Mouse (Mus musculus) liver, embryonic 14.5 days (tissue): Measurements from ENCODE around the gene Adssl1. TPM values are rescaled to one million over a fixed set of nuclear protein-coding genes. Genes with fewer than 3 reads are reported as not detected.
A peak's percentile ranks its signal among the peaks of the same experiment; 100 is the strongest.

Experiments
- ATAC-seq: fragments of 200-750 bp; cut with Nextera tagmentation; 2 replicates; pipeline ENCODE4 v1.8.0; 2017; ENCODE audit warnings: moderate number of reproducible peaks, mild to moderate bottlenecking, moderate library complexity; ENCODE audit not compliant: insufficient read depth
- DNase-seq, 3 experiments: peaks; one replicate each; pipeline ENCODE4 v3.0.0-alpha.2; 2012 to 2013; ENCODE audit warnings: low read depth in 3 of 3, low spot score in 3 of 3
- H3K27ac ChIP-seq: fragments of 300-500 bp; sonication (generic); 2 replicates; pipeline ENCODE4 v1.5.1; 2014; ENCODE audit warnings: moderate library complexity, mild to moderate bottlenecking, control low read depth, inconsistent platforms
- H3K27me3 ChIP-seq: fragments of 300-500 bp; sonication (generic); 2 replicates; pipeline ENCODE4 v1.6.1; 2014; ENCODE audit warnings: mild to moderate bottlenecking, low read length, moderate library complexity; ENCODE audit not compliant: control insufficient read depth, insufficient read depth
- H3K36me3 ChIP-seq: fragments of 300-500 bp; sonication (generic); replicated peaks from 2 replicates; pipeline ENCODE4 v1.6.1; 2014; ENCODE audit warnings: low read depth; ENCODE audit not compliant: control insufficient read depth, insufficient read depth
- H3K4me1 ChIP-seq, 2 experiments: fragments of 200-500 bp in 1 of 2; fragments of 300-500 bp in 1 of 2; sonication (generic) in 1 of 2; replicated peaks; 2 replicates each; pipeline ENCODE4 v1.6.1; 2012 to 2014; ENCODE audit warnings: antibody characterized with exemption in 1 of 2, inconsistent platforms in 1 of 2, low read length in 1 of 2; ENCODE audit not compliant: control insufficient read depth in 2 of 2, insufficient read depth in 2 of 2
- H3K4me2 ChIP-seq: fragments of 300-500 bp; sonication (generic); 2 replicates; pipeline ENCODE4 v1.6.1; 2014; ENCODE audit warnings: low read depth, mild to moderate bottlenecking, control low read depth, moderate library complexity
- H3K4me3 ChIP-seq, 2 experiments: fragments of 200-500 bp in 1 of 2; fragments of 300-500 bp in 1 of 2; sonication (generic) in 1 of 2; 2 replicates each; pipeline ENCODE4 v1.5.1; 2012 to 2014; ENCODE audit warnings: low read depth in 2 of 2, low read length in 2 of 2, mild to moderate bottlenecking in 2 of 2, control low read depth in 1 of 2, inconsistent platforms in 1 of 2, moderate library complexity in 1 of 2; ENCODE audit not compliant: insufficient read depth in 1 of 2
- H3K9ac ChIP-seq: fragments of 300-500 bp; sonication (generic); replicated peaks from 2 replicates; pipeline ENCODE4 v1.6.1; 2014; ENCODE audit warnings: mild to moderate bottlenecking, control low read depth, moderate library complexity
- H3K9me3 ChIP-seq: fragments of 300-500 bp; sonication (generic); 2 replicates; pipeline ENCODE4 v1.6.1; 2016; ENCODE audit warnings: low read length, mixed read lengths; ENCODE audit not compliant: control insufficient read depth
- CTCF ChIP-seq: IDR thresholded peaks from 2 replicates; pipeline ENCODE4 v1.5.1; 2016; ENCODE audit warnings: antibody characterized with exemption, low read depth, control low read depth
- EP300 ChIP-seq: IDR thresholded peaks from 2 replicates; pipeline ENCODE4 v1.6.1; 2016; ENCODE audit warnings: antibody characterized with exemption, low read depth
- WGBS: fragments of 180-500 bp; shearing (Covaris S2); extraction: QIAGEN DNeasy Blood & Tissue Kit; methylation state at CpG from one replicate; pipeline ENCODE4 v1.1.7; 2014; ENCODE audit not compliant: insufficient replicate concordance; 5-methylcytosine and 5-hydroxymethylcytosine counted together
- polyA plus RNA-seq, 2 experiments: library from polyadenylated mRNA; depleted of rRNA in 1 of 2; stranded (reverse) in 1 of 2; unstranded in 1 of 2; fragments of >200 nt; fragmentation: Nextera tagmentation in 1 of 2; extraction: Ambion mirVana in 1 of 2; gene quantifications; 2 replicates each; pipeline versions ENCODE4 v1.2.1 to v1.2.3; 2012 to 2014

Gene Adssl1
- polyA plus RNA-seq, 2 experiments, result 5.4 to 8.5 TPM

DNA sequence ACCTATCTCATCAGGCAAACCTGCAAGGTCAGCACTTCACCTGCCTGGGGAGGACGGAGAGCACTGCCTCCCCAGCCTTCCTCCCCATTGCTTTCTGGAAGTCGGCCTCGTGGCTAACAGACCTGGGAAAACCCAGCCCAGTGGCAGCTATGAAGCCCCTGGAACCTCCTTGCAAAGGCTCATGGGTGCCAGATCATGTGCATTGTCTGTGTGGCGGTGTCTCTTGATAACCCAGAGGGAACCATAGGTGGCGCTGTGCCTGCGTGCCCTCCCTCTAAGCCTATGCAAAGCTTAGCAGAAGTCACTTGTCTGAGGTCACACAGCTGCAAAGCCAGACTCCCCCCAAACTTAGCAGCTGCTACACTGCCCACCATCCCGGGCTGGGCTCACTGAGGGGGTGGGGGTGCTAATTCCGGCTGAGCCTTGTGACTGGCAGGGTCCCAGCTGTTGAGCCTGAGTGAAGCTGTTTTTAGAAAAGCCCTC is 1.9 kb upstream of the Adssl1 start:
- Histone ChIP-seq H3K27ac (no peak overlapping the region), H3K9ac (no peak overlapping the region), H3K27me3 (no peaks in the 10 kb centered on the region; the same call in none of the 2 replicates), H3K9me3 (no peaks in the 10 kb centered on the region), H3K4me2 (no peak overlapping the region), H3K4me1 (peaks cover 3 to 9% of the 10 kb centered on the region in 2 experiments; a peak in 2 of 4 replicates), H3K4me3 (no peak overlapping the region), H3K36me3 (no peaks in the 10 kb centered on the region)
- TF ChIP-seq CTCF, result peak; percentile 87
- no peak for TF ChIP-seq EP300
- WGBS, result 5% methylated on average over 8 of the region's 8 CpGs
- ATAC-seq (peak; percentile 38; the same call in 1 of the 2 replicates), DNase-seq (peak in 2 of 3 experiments; percentile 45 to 53)

DNA sequence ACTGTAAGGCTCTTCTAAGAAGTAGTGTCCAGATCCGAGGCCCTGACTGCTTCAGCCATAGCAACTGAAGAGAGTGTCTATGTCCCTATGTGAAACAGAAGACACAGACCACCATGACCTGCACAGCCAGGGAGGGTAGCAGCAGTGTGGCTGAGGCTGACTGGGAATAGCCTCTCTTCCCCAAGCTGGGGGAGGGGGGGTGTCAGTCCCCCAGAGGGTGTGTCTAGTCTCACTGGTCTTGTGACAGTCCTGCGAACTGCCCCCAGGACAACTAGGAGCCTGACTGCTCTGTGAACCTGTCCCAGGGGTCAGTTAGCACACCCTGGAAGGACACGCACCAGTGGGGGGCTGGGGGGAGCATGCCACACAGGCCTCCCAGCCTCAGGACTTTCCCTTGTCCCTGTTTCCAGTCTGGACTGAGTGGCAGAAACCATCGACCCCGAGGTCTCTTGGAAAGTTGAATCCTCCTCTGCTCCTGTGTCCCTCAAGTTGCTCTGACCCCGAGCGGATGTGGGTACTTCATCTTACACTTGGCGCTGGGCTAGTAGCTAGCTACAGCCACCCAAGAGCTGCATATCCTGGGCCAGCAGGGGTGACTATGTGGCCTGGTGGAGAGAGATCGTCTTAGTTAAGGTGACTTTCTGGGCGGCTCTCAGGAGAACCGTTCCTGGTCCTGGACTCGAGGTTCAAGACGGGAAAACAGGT is 712 bp upstream of the Adssl1 start:
- H3K4me1 ChIP-seq, result peaks cover 5 to 14% of the 10 kb centered on the region in 2 experiments; a peak in 2 of 4 replicates
- TF ChIP-seq CTCF, result no peak
- no peak for TF ChIP-seq EP300
- H3K9ac ChIP-seq, result no peak overlapping the region; the same call in 1 of the 2 replicates
- no peaks in the 10 kb centered on the region; the same call in none of the 2 replicates for H3K27me3 ChIP-seq
- H3K9me3 ChIP-seq, result no peaks in the 10 kb centered on the region
- H3K27ac ChIP-seq, result no peak overlapping the region
- ATAC-seq (no peak; the same call in 1 of the 2 replicates), DNase-seq (no peak)
- H3K36me3 ChIP-seq, result no peaks in the 10 kb centered on the region
- peak overlapping the region; percentile 75 for H3K4me2 ChIP-seq
- peak overlapping the region; percentile 36 to 53; a peak in 3 of 4 replicates for H3K4me3 ChIP-seq
- WGBS, result 10% methylated on average over 13 of the region's 13 CpGs

DNA sequence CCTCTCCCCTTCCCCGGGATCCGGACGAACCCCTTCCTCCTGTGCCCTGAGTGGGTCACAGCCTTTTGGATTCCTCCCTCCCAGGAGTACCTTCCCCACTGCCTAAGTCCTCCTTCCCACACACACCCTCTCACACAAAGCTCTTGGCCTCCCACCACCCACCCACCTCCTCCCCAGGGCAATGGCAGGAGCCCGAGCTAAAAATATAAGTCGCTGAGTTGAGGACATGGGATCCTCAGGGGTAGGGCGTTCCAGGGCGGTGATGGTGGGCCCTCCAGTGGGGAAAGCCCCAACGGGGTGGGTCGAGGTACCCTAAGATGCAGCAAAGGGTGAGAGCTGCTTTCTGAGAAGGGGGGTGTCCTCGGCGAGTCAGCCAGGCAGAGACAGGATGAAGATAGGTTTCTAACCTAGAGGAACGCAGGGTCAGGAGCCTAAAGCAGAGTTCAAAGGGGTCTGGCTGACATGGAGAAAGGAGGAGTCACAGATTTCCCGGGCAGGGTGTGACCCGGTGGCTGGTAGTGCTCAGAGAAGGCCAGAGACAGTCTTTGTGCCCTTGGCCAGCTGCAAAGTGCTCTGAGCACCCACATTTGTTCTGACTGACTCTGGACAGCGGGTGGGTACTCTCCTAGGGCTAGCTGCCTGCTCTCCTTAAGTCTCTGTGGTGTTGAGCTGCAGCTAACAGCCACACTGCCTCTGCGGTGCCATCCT is 663 bp downstream of the Adssl1 start:
- no peak overlapping the region for H3K27ac ChIP-seq

DNA sequence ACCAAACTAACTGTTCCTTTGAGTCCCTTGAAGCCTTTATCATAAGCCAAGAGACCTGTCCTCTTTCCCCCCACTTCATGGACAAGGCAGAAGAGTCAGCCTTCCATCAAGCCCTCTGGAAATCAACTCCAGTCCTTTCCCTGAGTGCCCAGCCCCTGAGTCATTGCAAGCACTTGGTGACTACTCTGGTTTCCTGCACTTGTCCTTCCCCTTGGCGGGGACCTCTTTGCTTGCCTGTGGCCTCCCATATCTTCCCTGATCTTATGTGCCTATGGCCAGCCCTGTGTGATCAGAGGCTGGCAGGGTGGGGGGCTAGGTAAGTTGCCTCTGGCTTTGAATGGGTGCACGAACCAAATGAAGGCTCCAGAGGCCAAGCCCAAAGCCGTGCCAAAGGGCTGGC is 2.1 kb downstream of the Adssl1 start:
- 61% methylated on average over 3 of the region's 3 CpGs for WGBS
- H3K9me3 ChIP-seq, result no peaks in the 10 kb centered on the region
- H3K4me1 ChIP-seq, result peaks cover 5 to 14% of the 10 kb centered on the region in 2 experiments; a peak in 2 of 4 replicates
- no peak overlapping the region for H3K9ac ChIP-seq
- H3K27me3 ChIP-seq, result no peaks in the 10 kb centered on the region; the same call in none of the 2 replicates
- H3K4me2 ChIP-seq, result no peak overlapping the region
- no peak for TF ChIP-seq EP300
- no peak for TF ChIP-seq CTCF
- DNase-seq (no peak), ATAC-seq (no peak)
- no peak overlapping the region for H3K4me3 ChIP-seq
- no peak overlapping the region for H3K27ac ChIP-seq
- H3K36me3 ChIP-seq, result no peaks in the 10 kb centered on the region

More for the DNA sequence above, 663 bp downstream of the Adssl1 start:
- DNase-seq, result no peak
- Histone ChIP-seq H3K4me1 (peaks cover 5 to 14% of the 10 kb centered on the region in 2 experiments; a peak in 2 of 4 replicates), H3K36me3 (no peaks in the 10 kb centered on the region), H3K4me3 (peak overlapping the region; percentile 28 to 53), H3K4me2 (peak overlapping the region; percentile 75), H3K27me3 (no peaks in the 10 kb centered on the region; the same call in none of the 2 replicates), H3K9ac (peak overlapping the region; percentile 37), H3K9me3 (no peaks in the 10 kb centered on the region)
- ATAC-seq, result no peak
- TF ChIP-seq CTCF (no peak), EP300 (no peak)
- WGBS, result 10% methylated on average over 16 of the region's 16 CpGs

DNA sequence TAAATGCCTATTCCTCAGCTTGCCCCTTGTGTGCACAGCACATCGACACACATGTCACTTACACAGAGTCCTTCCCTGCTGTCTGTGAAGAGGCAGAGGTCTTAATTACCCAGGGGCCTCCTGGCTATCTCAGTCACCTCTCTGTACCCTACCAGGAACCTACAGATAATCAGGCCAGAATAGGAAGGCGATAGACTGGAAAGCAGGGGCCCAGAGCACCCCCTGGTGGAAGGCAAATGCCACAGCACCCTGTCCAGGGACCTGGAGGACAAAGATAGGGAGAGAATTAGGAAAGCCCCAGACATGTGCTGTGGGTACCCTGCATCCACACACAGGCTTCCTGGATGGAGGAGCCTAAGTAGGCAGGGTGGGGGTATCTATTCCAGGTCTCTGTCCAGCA is 3.9 kb downstream of the Adssl1 start:
- no peak overlapping the region for H3K4me2 ChIP-seq
- no peaks in the 10 kb centered on the region for H3K9me3 ChIP-seq
- TF ChIP-seq EP300 (no peak), CTCF (peak; percentile 94)
- 10% methylated on average over 2 of the region's 2 CpGs for WGBS
- H3K4me1 ChIP-seq, result peaks cover 5 to 9% of the 10 kb centered on the region in 2 experiments; a peak in 2 of 4 replicates
- no peak overlapping the region for H3K4me3 ChIP-seq
- H3K36me3 ChIP-seq, result no peaks in the 10 kb centered on the region
- DNase-seq (no peak), ATAC-seq (peak; percentile 44)
- H3K27ac ChIP-seq, result no peak overlapping the region
- H3K27me3 ChIP-seq, result no peaks in the 10 kb centered on the region; the same call in none of the 2 replicates
- no peak overlapping the region for H3K9ac ChIP-seq
